In genomic region chr17:28014449-28014848, GRCm38 (mm10) we compare ENCODE assay signal across 9 mouse cellular contexts.
DNase-seq lines count a peak whose midpoint lies in the region; ATAC-seq and TF ChIP-seq lines count a peak whose summit lies in the region.
"Had no signal": no experiment of that assay in that cellular context is flagged by ENCODE, and none has a peak within 500 bp of the region (broad histone marks: within the 10 kb centered on the region; RNA-seq: fewer than 3 reads in every experiment).

No protein-coding gene starts in this region.

- H3K4me2 ChIP-seq in embryonic facial prominence, embryonic 11.5 days (ENCODE audit: low read depth, low read length), result no peak overlapping the region
- H3K4me2 ChIP-seq in intestine, embryonic 14.5 days (ENCODE audit: low read length), result no peak overlapping the region
- H3K4me2 ChIP-seq in midbrain, embryonic 12.5 days (replicated peaks), result no peak overlapping the region

- H3K9ac ChIP-seq in embryonic facial prominence, embryonic 11.5 days (replicated peaks; ENCODE audit: low read length), result no peak overlapping the region
- no peak overlapping the region for H3K9ac ChIP-seq in intestine, embryonic 14.5 days (ENCODE audit: low read length)
- H3K9ac ChIP-seq in midbrain, embryonic 12.5 days (replicated peaks), result no peak overlapping the region

- H3K27me3 ChIP-seq in kidney, adult 2 months (replicated peaks; ENCODE audit: control insufficient read depth, insufficient read depth, low read length), result no peaks in the 10 kb centered on the region
- no peaks in the 10 kb centered on the region for H3K27me3 ChIP-seq in embryonic facial prominence, embryonic 11.5 days (ENCODE audit: control insufficient read depth, insufficient read depth, low read length)
- no peaks in the 10 kb centered on the region for H3K27me3 ChIP-seq in intestine, embryonic 14.5 days (replicated peaks; ENCODE audit: control insufficient read depth, insufficient read depth, low read length)
- H3K27me3 ChIP-seq in midbrain, embryonic 12.5 days, result no peaks in the 10 kb centered on the region

- no peak for TF ChIP-seq POLR2A in kidney, adult 2 months (IDR thresholded peaks at IDR 0.05; ENCODE audit: low read depth, low read length)

- peak; percentile 72 for DNase-seq in kidney, adult 2 months
- DNase-seq in kidney, adult 11 months, result no peak
- no peak for DNase-seq in embryonic facial prominence, embryonic 11.5 days (ENCODE audit: low spot score)
- DNase-seq in intestine, embryonic 14.5 days (ENCODE audit: low spot score), result no peak
- DNase-seq in adrenal gland, adult 18-20 months (ENCODE audit: low spot score in 2 of 2), result no peak

- no peak for TF ChIP-seq CTCF in kidney, adult 2 months (conservative IDR thresholded peaks at IDR 0.05; ENCODE audit: insufficient read depth, insufficient read length, low read depth, low read length)

- no peaks in the 10 kb centered on the region for H3K9me3 ChIP-seq in embryonic facial prominence, embryonic 11.5 days (replicated peaks; ENCODE audit: control insufficient read depth, low read length)
- H3K9me3 ChIP-seq in intestine, embryonic 14.5 days (ENCODE audit: control insufficient read depth, low read length), result no peaks in the 10 kb centered on the region
- H3K9me3 ChIP-seq in midbrain, embryonic 12.5 days, result no peaks in the 10 kb centered on the region
- H3K9me3 ChIP-seq: G1E had no signal

- H3K36me3 ChIP-seq in kidney, adult 2 months (ENCODE audit: control insufficient read depth, insufficient read depth, low read length), result no peaks in the 10 kb centered on the region
- H3K36me3 ChIP-seq in embryonic facial prominence, embryonic 11.5 days (replicated peaks; ENCODE audit: control insufficient read depth, insufficient read depth, low read depth, low read length), result no peaks in the 10 kb centered on the region
- no peaks in the 10 kb centered on the region for H3K36me3 ChIP-seq in intestine, embryonic 14.5 days (ENCODE audit: control insufficient read depth, insufficient read depth, low read length)
- 0 out of 2 replicates have a peak, but pooled peaks cover 4% of the 10 kb centered on the region for H3K36me3 ChIP-seq in midbrain, embryonic 12.5 days

- 31% methylated on average over 4 of the region's 4 CpGs for WGBS in kidney, adult 2 months
- 62% methylated on average over 4 of the region's 4 CpGs for WGBS in embryonic facial prominence, embryonic 11.5 days
- WGBS in intestine, embryonic 14.5 days, result 50% methylated on average over 4 of the region's 4 CpGs
- 71% methylated on average over 4 of the region's 4 CpGs for WGBS in midbrain, embryonic 12.5 days

- no peak for ATAC-seq in embryonic facial prominence, embryonic 11.5 days (replicated peaks; ENCODE audit: insufficient number of reproducible peaks, low FRiP score, low TSS enrichment, low read depth)
- no peak for ATAC-seq in intestine, embryonic 14.5 days (replicated peaks; ENCODE audit: low FRiP score, low TSS enrichment, low read depth)
- ATAC-seq in midbrain, embryonic 12.5 days (ENCODE audit: low FRiP score, low read depth), result no peak
- ATAC-seq in megakaryocyte progenitor cell, adult 5-6 weeks (replicated peaks; ENCODE audit: poor library complexity), result no peak
- no peak for ATAC-seq in granulocyte monocyte progenitor cell, adult 5-6 weeks (replicated peaks; ENCODE audit: poor library complexity, severe bottlenecking)

- no peak overlapping the region for H3K4me3 ChIP-seq in kidney, adult 2 months (ENCODE audit: insufficient read depth, low read depth, low read length)
- no peak overlapping the region for H3K4me3 ChIP-seq in embryonic facial prominence, embryonic 11.5 days (ENCODE audit: low read depth, low read length)
- no peak overlapping the region for H3K4me3 ChIP-seq in intestine, embryonic 14.5 days (ENCODE audit: low read depth, low read length)
- no peak overlapping the region for H3K4me3 ChIP-seq in midbrain, embryonic 12.5 days

- H3K4me1 ChIP-seq in kidney, adult 2 months (ENCODE audit: control insufficient read depth, insufficient read depth, low read length), result peaks cover 63% of the 10 kb centered on the region
- H3K4me1 ChIP-seq in embryonic facial prominence, embryonic 11.5 days (ENCODE audit: control insufficient read depth, insufficient read depth, low read length), result peaks cover 8% of the 10 kb centered on the region
- H3K4me1 ChIP-seq in intestine, embryonic 14.5 days (replicated peaks; ENCODE audit: control insufficient read depth, insufficient read depth, low read length), result peaks cover 56% of the 10 kb centered on the region
- H3K4me1 ChIP-seq in midbrain, embryonic 12.5 days, result peaks cover 46% of the 10 kb centered on the region

- peak overlapping the region; percentile 93 for H3K27ac ChIP-seq in kidney, adult 2 months (ENCODE audit: insufficient read depth, low read depth, low read length)
- 0 out of 2 replicates have a peak overlapping the region, but pooled peaks have one; percentile 47 for H3K27ac ChIP-seq in embryonic facial prominence, embryonic 11.5 days (replicated peaks; ENCODE audit: low read depth, low read length)
- H3K27ac ChIP-seq in intestine, embryonic 14.5 days (ENCODE audit: low read depth), result peak overlapping the region; percentile 71
- H3K27ac ChIP-seq in midbrain, embryonic 12.5 days (replicated peaks), result peak overlapping the region; percentile 32; the same call in 1 of the 2 replicates

Comparison
In these comparisons a context has a peak if more than half of its experiments do, and no peak if none do; other contexts are left out.
1. H3K27ac ChIP-seq: peak in every context shown above with its lines; median percentile 93 in kidney, adult 2 months; 71 in intestine, embryonic 14.5 days; 47 in embryonic facial prominence, embryonic 11.5 days; 32 in midbrain, embryonic 12.5 days.